Mouse (Mus musculus): ENCODE measurements around the gene Ankrd42. TPM values are rescaled to one million over a fixed set of nuclear protein-coding genes. Genes with fewer than 3 reads are reported as not detected.
A peak's percentile ranks its signal among the peaks of the same experiment; 100 is the strongest.

The Ankrd42 gene
- polyA plus RNA-seq, 1 experiment from 2014 or later = 0.67 TPM

DNA sequence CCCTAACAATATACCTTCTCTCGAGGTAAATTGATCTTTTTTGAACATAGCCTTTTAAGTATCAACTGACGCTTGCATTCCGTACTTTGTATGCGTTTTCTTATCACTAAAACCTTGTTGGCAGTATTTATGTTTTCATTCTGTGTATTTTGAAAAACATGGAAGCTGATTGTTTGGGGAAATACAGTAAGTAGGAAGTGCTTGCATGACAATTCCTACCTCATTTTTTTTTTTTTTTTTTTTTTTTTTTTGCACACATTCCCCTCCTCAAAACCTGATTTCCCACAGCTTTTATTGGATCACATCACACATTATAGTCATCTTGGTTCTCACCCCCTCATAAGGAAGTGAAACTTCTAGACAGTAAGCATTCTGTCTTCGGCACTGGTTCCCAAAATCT is 1.1 kb upstream of the Ankrd42 start:
- TF ChIP-seq CTCF (IDR thresholded peaks at IDR 0.05; ENCODE audit: low read depth) = no peak
- TF ChIP-seq EP300 (IDR thresholded peaks at IDR 0.05; ENCODE audit: low read depth) = no peak
- Histone ChIP-seq H3K9me3 (ENCODE audit: low read length) (no peaks in the 10 kb centered on the region), H3K36me3 (replicated peaks; ENCODE audit: insufficient read depth, low read length) (0 out of 2 replicates have a peak, but pooled peaks cover 6% of the 10 kb centered on the region), H3K4me1 (ENCODE audit: insufficient read depth) (peaks cover 7% of the 10 kb centered on the region), H3K27ac (ENCODE audit: low read depth) (no peak overlapping the region), H3K4me2 (ENCODE audit: low read depth, low read length) (peak overlapping the region; percentile 96), H3K27me3 (ENCODE audit: insufficient read depth, low read length) (no peaks in the 10 kb centered on the region), H3K9ac (replicated peaks) (no peak overlapping the region; the same call in 1 of the 2 replicates), H3K4me3 (ENCODE audit: low read depth, low read length) (peak overlapping the region; percentile 76; the same call in 1 of the 2 replicates)
- no peak for ATAC-seq
- WGBS (ENCODE audit: insufficient replicate concordance) = 76% methylated on average over 5 of the region's 5 CpGs
- DNase-seq = no peak

DNA sequence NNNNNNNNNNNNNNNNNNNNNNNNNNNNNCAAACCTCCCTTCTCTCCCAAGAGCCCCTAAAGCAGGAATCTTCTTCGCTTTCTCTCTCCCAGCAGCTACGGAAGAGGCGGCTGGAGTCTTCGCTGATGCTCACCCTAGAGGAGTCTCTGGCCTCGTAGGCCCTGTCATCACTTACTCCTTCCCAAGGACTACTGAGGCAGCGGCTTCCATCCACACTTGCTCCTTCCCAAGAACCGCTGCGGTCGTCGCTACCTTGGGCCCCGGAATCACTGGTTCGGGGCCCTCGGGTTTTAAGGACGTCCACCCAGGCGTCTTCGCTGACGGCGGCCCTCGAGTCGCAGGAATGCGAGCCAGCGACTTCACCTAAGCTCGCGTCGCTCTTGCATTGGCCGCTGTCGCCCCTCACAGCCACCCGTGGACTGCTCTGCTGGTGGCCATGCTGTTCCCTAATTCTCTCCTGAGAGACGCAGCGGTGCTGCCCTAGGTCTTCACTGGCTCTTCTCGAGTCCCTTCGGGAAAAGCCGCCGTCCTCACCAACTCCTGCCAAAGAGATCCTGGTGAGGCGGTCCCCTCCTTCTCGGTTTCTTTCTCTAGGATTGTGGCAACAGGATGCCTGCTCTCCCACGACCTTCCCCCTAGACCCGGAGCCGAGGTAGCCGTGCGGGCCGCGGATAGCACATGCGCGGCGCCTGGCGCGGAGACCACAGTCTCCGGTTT is 489 bp downstream of the Ankrd42 start:
- Histone ChIP-seq H3K36me3 (replicated peaks; ENCODE audit: insufficient read depth, low read length) (0 out of 2 replicates have a peak, but pooled peaks cover 6% of the 10 kb centered on the region), H3K27me3 (ENCODE audit: insufficient read depth, low read length) (no peaks in the 10 kb centered on the region), H3K4me1 (ENCODE audit: insufficient read depth) (peaks cover 7% of the 10 kb centered on the region), H3K4me2 (ENCODE audit: low read depth, low read length) (peak overlapping the region; percentile 96), H3K9me3 (ENCODE audit: low read length) (no peaks in the 10 kb centered on the region), H3K9ac (replicated peaks) (peak overlapping the region; percentile 78), H3K27ac (ENCODE audit: low read depth) (peak overlapping the region; percentile 79; the same call in 1 of the 2 replicates), H3K4me3 (ENCODE audit: low read depth, low read length) (peak overlapping the region; percentile 76)
- 2% methylated on average over 49 of the region's 49 CpGs for WGBS (ENCODE audit: insufficient replicate concordance)
- TF ChIP-seq CTCF (IDR thresholded peaks at IDR 0.05; ENCODE audit: low read depth) = no peak
- TF ChIP-seq EP300 (IDR thresholded peaks at IDR 0.05; ENCODE audit: low read depth) = no peak
- ATAC-seq (peak; percentile 68), DNase-seq (no peak)

DNA sequence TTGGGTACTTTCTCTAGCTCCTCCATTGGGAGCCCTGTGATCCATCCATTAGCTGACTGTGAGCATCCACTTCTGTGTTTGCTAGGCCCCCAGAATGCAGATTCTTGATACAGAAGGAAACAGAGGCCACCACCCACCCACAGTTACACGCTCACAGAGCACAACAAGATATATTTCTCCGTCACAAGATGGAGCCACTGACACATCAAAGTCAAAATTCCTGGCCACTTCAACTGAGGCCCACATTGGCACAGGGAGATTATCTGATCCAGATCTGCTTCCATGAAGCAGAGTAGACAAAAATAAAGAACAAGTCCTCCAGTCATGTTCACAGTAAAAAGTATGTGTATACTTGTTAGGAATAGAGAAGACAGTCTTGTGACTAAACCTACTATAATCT is 6.8 kb downstream of the Ankrd42 start:
- no peaks in the 10 kb centered on the region for H3K27me3 ChIP-seq (ENCODE audit: insufficient read depth, low read length)
- H3K4me2 ChIP-seq (ENCODE audit: low read depth, low read length) = no peak overlapping the region
- no peaks in the 10 kb centered on the region for H3K4me1 ChIP-seq (ENCODE audit: insufficient read depth)
- no peak overlapping the region for H3K9ac ChIP-seq (replicated peaks)
- TF ChIP-seq CTCF (IDR thresholded peaks at IDR 0.05; ENCODE audit: low read depth) (peak; percentile 45), EP300 (IDR thresholded peaks at IDR 0.05; ENCODE audit: low read depth) (no peak)
- H3K9me3 ChIP-seq (ENCODE audit: low read length) = no peaks in the 10 kb centered on the region
- ATAC-seq (no peak), DNase-seq (no peak)
- no peaks in the 10 kb centered on the region for H3K36me3 ChIP-seq (replicated peaks; ENCODE audit: insufficient read depth, low read length)
- no peak overlapping the region for H3K4me3 ChIP-seq (ENCODE audit: low read depth, low read length)
- no peak overlapping the region for H3K27ac ChIP-seq (ENCODE audit: low read depth)
- WGBS (ENCODE audit: insufficient replicate concordance) = 45% methylated on average over 2 of the region's 2 CpGs

DNA sequence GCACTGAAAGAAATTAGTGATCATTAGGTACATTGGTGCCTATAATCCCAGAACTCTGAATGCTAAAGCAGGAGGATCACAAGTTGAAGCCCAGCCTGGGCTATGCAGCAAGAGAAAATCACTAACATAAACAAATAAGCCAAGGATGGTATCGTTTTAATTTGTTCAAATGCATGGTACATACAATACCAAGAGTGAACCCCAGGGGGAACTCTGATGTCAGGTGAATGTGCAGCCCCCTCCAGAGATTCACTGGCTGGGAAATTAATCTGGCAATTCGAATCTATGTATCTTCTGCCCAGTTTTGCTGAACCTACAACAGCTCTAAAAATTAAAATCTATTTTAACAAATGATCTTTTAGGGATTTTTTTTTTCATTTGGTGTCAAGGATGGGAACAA is 12.5 kb downstream of the Ankrd42 start:
- Histone ChIP-seq H3K9ac (replicated peaks) (no peak overlapping the region), H3K4me1 (ENCODE audit: insufficient read depth) (no peaks in the 10 kb centered on the region), H3K4me2 (ENCODE audit: low read depth, low read length) (no peak overlapping the region), H3K36me3 (replicated peaks; ENCODE audit: insufficient read depth, low read length) (no peaks in the 10 kb centered on the region), H3K4me3 (ENCODE audit: low read depth, low read length) (no peak overlapping the region), H3K27ac (ENCODE audit: low read depth) (no peak overlapping the region), H3K27me3 (ENCODE audit: insufficient read depth, low read length) (no peaks in the 10 kb centered on the region), H3K9me3 (ENCODE audit: low read length) (no peaks in the 10 kb centered on the region)
- WGBS (ENCODE audit: insufficient replicate concordance) = 40% methylated on average over 2 of the region's 2 CpGs
- ATAC-seq = no peak
- DNase-seq = no peak
- TF ChIP-seq CTCF (IDR thresholded peaks at IDR 0.05; ENCODE audit: low read depth) (peak; percentile 45), EP300 (IDR thresholded peaks at IDR 0.05; ENCODE audit: low read depth) (no peak)

DNA sequence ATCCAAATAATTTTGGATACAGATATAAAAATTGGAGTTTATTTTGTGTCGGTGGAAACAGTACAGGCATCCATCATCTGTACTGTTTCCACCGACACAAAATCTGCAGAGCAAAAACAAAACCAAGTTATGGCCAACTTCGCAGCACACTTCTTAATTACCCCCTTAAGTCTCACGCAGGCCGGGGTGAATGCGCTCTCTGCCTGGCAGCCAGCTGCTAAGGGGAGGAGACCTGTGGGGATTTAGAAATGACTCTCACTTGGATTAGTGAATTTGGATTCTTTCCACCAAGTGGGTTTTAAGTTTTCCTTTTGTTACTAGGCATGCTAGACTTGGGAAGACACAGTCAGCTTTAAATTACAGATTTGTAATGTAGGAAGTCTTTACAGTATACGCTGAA is 26.1 kb downstream of the Ankrd42 start:
- Histone ChIP-seq H3K4me1 (ENCODE audit: insufficient read depth) (no peaks in the 10 kb centered on the region), H3K27ac (ENCODE audit: low read depth) (no peak overlapping the region), H3K4me3 (ENCODE audit: low read depth, low read length) (no peak overlapping the region), H3K4me2 (ENCODE audit: low read depth, low read length) (no peak overlapping the region), H3K9ac (replicated peaks) (no peak overlapping the region), H3K36me3 (replicated peaks; ENCODE audit: insufficient read depth, low read length) (no peaks in the 10 kb centered on the region), H3K27me3 (ENCODE audit: insufficient read depth, low read length) (no peaks in the 10 kb centered on the region), H3K9me3 (ENCODE audit: low read length) (no peaks in the 10 kb centered on the region)
- DNase-seq (no peak), ATAC-seq (no peak)
- 81% methylated on average over 7 of the region's 7 CpGs for WGBS (ENCODE audit: insufficient replicate concordance)
- no peak for TF ChIP-seq CTCF (IDR thresholded peaks at IDR 0.05; ENCODE audit: low read depth)
- TF ChIP-seq EP300 (IDR thresholded peaks at IDR 0.05; ENCODE audit: low read depth) = no peak

DNA sequence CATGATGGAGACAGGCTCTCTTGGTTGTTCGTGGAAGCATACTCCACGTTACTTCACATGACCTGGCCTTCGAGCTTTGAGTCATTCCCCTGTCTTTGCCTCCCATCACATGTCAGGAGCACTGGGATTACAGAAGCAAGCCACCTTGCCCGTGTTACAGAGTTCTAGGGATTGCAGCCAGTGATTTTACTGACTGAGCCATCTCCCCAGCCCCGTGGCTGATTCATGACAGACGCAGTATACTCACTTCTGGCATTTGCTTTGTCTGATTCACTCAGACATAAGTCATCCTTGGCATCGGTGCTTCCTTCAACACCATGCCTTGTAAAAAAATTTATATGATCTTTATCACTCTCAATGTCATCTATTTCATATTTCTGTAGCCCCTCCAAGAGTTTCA is 32.0 kb downstream of the Ankrd42 start:
- Histone ChIP-seq H3K4me3 (ENCODE audit: low read depth, low read length) (no peak overlapping the region), H3K27me3 (ENCODE audit: insufficient read depth, low read length) (no peaks in the 10 kb centered on the region), H3K4me1 (ENCODE audit: insufficient read depth) (no peaks in the 10 kb centered on the region), H3K4me2 (ENCODE audit: low read depth, low read length) (no peak overlapping the region), H3K36me3 (replicated peaks; ENCODE audit: insufficient read depth, low read length) (no peaks in the 10 kb centered on the region), H3K9me3 (ENCODE audit: low read length) (no peaks in the 10 kb centered on the region), H3K27ac (ENCODE audit: low read depth) (no peak overlapping the region), H3K9ac (replicated peaks) (no peak overlapping the region)
- DNase-seq = no peak
- ATAC-seq = no peak
- TF ChIP-seq EP300 (IDR thresholded peaks at IDR 0.05; ENCODE audit: low read depth) (no peak), CTCF (IDR thresholded peaks at IDR 0.05; ENCODE audit: low read depth) (no peak)
- WGBS (ENCODE audit: insufficient replicate concordance) = 79% methylated on average over 7 of the region's 7 CpGs

All from liver, postnatal 0 days (tissue).